Mouse (Mus musculus) myocyte (in vitro differentiated cells): Measurements from ENCODE around the gene Arfip2.

Experiments used
- E2F4 ChIP-seq: IDR thresholded peaks from one replicate; pipeline ENCODE4 v1.6.1; 2011; ENCODE audit warnings: mild to moderate bottlenecking, control low read depth, moderate library complexity; ENCODE audit not compliant: insufficient read depth
- MYOD1 ChIP-seq, 3 experiments: IDR thresholded peaks; one replicate each; pipeline ENCODE4 v1.6.1; 2011; ENCODE audit warnings: control low read depth in 2 of 3, low read depth in 2 of 3, mild to moderate bottlenecking in 2 of 3, moderate library complexity in 1 of 3; ENCODE audit not compliant: insufficient read length in 2 of 3, control insufficient read depth in 1 of 3
- MYOG ChIP-seq, 3 experiments: IDR thresholded peaks; one replicate each; pipeline ENCODE4 v1.6.1; 2011; ENCODE audit warnings: control low read depth in 2 of 3, low read depth in 2 of 3, mild to moderate bottlenecking in 2 of 3; ENCODE audit not compliant: insufficient read length in 2 of 3, control insufficient read depth in 1 of 3, insufficient read depth in 1 of 3
- POLR2A ChIP-seq: IDR thresholded peaks from one replicate; pipeline ENCODE4 v1.6.1; 2011; ENCODE audit warnings: low read depth, mild to moderate bottlenecking, control low read depth, moderate library complexity; ENCODE audit not compliant: insufficient read length
- POLR2AphosphoS2 ChIP-seq: IDR thresholded peaks from one replicate; pipeline ENCODE4 v1.6.1; 2011; ENCODE audit warnings: low read depth, control low read depth; ENCODE audit not compliant: insufficient read length
- REST ChIP-seq: IDR thresholded peaks from one replicate; pipeline ENCODE4 v1.6.1; 2011; ENCODE audit warnings: mild to moderate bottlenecking, control low read depth, moderate library complexity; ENCODE audit not compliant: insufficient read depth, insufficient read length
- TCF3 ChIP-seq: IDR thresholded peaks from one replicate; pipeline ENCODE4 v1.6.1; 2011; ENCODE audit warnings: low read depth, control low read depth; ENCODE audit not compliant: insufficient read length
- USF1 ChIP-seq: IDR thresholded peaks from one replicate; pipeline ENCODE4 v1.6.1; 2011; ENCODE audit warnings: low read depth, mild to moderate bottlenecking, control low read depth, moderate library complexity

DNA sequence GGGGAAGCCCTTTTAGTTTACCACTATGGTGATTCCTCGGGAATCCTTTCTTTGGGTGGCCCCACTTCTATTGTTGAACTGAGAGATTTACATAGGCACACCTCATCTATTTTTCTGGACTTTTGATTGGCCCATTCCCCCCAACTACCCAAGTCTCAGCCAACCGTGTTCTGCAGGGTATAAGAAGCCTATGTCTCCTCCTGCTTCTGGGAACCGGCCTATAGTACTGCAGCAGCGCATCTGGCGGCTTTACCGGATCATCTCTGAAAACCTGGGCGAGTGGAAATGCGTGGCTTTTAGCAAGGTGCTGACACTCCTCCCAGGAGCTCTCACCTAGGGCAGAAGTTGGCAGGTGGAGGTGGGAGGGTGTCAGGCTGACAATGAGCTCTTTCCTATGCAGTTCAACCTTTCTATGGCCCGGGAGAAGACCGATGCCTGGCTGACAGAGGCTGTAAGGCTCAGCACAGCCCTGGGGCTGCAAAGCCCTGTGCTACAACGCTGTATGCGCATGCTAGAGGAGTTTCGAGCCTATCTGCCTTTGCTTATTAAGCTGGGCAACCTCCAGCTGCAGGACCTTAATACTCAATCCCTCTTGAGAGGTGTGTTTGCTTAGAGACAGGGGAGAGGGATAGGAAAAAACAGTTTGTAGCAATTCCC, 45.5 kb upstream of the Arfip2 start:
- TF ChIP-seq POLR2A (no peak), REST (no peak), E2F4 (no peak), USF1 (no peak), TCF3 (no peak), MYOD1 (IDR thresholded peaks at IDR 0.05; ENCODE audit: control insufficient read depth in 1 of 3, insufficient read length in 2 of 3, low read depth in 2 of 3) (no peak), MYOG (IDR thresholded peaks at IDR 0.05; ENCODE audit: control insufficient read depth in 1 of 3, insufficient read depth in 1 of 3, insufficient read length in 2 of 3, low read depth in 2 of 3) (no peak), POLR2AphosphoS2 (no peak)
